Mouse (Mus musculus) liver, adult 2 months (tissue): ENCODE measurements around the gene Cdc34.

Experiments used
- CTCF ChIP-seq: fragments of 200-500 bp; IDR thresholded peaks from 2 replicates; pipeline ENCODE4 v1.5.1; 2011; ENCODE audit warnings: low read depth, low read length, control low read depth
- POLR2A ChIP-seq: fragments of 200-500 bp; IDR thresholded peaks from 2 replicates; pipeline ENCODE4 v1.6.1; 2011; ENCODE audit warnings: low read length, control low read depth; ENCODE audit not compliant: insufficient read depth; ENCODE audit errors: extremely low read depth

GRCm38 (mm10) chr10:79703541-79703940 is 21.5 kb downstream of the Cdc34 start:
- TF ChIP-seq CTCF, result no peak
- no peak for TF ChIP-seq POLR2A
